Mouse (Mus musculus) testis, postnatal 14 days (tissue): Measurements from ENCODE around the gene Necap2.

Experiments used
- DNase-seq: peaks from one replicate; pipeline ENCODE4 v3.0.0; 2021; ENCODE audit warnings: low spot score

Necap2 gene

GRCm38 (mm10) chr4:141073661-141074060 lies 4.5 kb downstream of the Necap2 start:
- DNase-seq, result no peak

DNA sequence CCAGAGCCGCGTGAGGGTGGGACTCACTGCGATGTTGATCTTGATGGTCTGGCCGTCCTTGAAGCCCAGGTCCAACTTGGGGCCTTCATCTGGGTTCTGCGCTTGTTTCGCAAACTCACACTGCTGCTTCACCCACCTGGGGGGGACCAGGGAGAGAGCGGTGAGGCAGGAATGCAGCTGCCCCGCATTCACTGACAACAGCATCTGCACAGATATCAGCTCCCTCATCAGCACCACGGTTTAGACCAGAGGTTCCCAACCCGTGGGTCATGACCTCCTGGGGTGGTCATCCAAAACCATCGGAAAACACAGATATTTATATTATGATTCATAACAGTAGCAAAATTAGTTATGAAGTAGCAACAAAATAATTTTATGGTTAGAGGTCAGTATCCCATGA lies 5.7 kb downstream of the Necap2 start:
- DNase-seq, result no peak

GRCm38 (mm10) chr4:141069731-141070130 lies 8.4 kb downstream of the Necap2 start:
- no peak for DNase-seq

GRCm38 (mm10) chr4:141068655-141069054 lies 9.5 kb downstream of the Necap2 start:
- no peak for DNase-seq

DNA sequence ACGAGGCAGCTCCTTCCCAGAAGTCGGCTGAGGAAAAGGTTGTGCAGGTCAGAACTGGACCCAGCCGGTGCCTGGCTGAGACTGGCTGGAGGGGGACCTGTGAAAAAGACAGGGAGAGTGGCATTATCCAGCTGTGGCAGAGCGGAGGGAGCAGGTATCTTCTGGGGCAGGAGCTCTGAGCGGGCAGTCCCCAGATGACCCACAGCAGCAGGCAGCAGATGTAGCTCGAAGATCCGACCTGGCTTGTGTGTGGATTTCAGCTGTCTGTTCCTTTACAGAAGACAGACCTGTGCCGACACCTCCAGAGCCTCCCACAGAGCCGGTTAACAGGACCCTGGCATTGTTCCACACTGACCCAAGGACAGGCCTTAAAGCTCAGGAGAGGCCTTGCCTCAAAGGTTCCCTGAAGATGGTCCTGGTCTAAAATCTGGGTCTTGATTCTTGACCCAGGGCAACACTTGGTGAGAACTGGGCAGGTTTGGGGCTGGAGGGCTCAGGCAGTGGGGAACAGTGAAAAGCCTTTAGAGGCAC lies 10.6 kb downstream of the Necap2 start:
- no peak for DNase-seq

- no peak for DNase-seq
Observed at GRCm38 (mm10) chr4:141066709-141067515, 11.2 kb downstream of the Necap2 start.

- no peak for DNase-seq
Observed at GRCm38 (mm10) chr4:141065123-141065522, 13.0 kb downstream of the Necap2 start.

- no peak for DNase-seq
Observed at GRCm38 (mm10) chr4:141064104-141064659, 14.0 kb downstream of the Necap2 start.

DNA sequence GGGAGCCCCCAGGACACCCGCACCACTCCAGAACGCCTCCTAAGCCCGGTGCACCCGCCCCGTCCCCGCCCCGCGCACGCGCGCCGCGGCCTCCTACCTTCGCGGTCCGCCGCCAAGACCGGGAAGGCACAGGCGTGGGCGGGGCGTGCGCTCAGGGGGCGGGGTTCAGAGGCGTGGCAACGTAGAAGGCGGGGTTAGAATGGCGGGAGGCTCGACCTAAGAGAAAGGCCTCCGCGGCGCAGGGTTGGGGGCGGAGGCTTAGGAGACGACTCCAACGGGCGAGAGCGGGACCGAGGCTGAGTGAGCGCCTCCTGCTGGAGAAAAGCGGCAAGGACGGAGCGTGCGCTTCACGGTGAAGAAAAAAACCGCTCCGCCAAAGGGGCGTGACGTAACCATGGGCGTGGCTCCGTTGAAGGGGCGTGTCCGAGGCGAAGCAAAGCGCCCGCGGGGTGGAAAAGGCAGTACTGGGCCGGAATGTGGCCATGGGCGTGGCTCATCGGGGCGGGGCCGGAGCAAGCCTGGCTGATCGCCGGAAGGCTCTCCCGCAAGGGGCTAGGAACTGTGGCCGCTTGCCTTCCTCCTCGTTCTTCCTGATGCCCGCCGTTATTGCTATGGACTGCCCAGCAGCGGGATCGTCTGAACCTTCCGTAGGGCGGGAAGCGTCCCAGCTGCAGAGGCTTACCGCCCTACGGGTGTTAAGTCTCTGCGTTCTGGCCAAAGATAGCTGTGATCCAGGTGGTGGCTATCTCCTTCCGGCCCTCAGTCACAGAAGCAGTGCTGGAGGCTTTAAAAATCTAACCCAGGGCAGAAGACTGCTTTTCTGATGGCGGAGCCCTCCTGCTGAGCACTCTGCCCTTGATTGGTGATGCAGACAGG lies 17.5 kb downstream of the Necap2 start, which contains the start of gene Crocc:
Crocc (minus strand) TSS at position 125 of the 876 bp plus-strand sequence.
- peak; percentile 98 for DNase-seq

- DNase-seq, result no peak
Observed at GRCm38 (mm10) chr4:141059616-141060425, 18.3 kb downstream of the Necap2 start.

DNA sequence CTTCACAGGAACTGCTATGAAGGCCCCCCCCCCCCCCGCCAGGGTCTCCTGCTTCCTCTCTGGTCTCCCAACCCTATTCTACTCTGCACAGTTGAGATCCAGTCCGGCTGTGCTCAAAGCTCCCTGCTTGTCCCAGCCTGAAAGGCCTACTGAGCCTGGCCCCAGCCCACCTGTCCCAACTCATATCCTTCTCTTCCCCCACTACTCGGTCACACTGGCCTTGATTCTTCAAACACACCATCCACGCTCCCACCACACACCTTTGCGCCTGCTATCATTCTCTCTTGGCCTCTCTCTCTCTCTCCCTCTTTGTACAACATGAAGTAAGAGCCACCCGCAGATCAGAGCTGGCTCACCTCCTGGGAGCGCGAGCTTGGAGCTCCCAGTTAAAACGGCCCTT lies 19.3 kb downstream of the Necap2 start:
- no peak for DNase-seq

- no peak for DNase-seq
Observed at GRCm38 (mm10) chr4:141056970-141057369, 21.2 kb downstream of the Necap2 start.

DNA sequence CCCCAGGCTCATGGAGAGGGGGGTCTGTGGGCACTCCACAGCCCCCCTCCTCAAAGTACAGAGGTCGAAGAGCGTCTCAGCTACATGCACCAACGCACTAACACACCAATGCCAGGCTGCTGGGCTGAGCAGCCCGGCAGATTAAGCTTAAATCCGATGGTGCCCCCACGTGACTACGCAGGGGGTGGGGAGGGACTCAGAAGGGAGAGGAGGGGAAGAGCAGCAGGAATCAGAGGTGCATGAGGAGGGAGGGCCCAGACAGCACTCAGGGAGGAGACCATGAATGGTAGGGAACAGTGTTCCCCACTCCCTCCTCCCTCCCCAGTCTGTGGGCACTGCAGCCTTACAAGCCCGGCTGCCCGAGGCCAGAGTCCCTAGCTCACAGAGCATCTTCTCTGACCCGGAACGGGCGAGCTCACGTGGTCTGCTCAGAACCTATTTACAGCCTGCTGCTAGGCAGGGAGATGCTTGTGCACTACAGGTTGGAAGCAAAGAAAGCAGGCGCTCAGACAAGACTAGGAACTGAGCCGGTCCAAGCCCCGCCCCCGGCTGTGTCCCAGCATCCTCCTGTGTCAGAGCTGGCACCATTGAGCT lies 24.5 kb downstream of the Necap2 start:
- DNase-seq, result no peak

GRCm38 (mm10) chr4:141053138-141053537 lies 25.0 kb downstream of the Necap2 start:
- DNase-seq, result no peak

GRCm38 (mm10) chr4:141052442-141052841 lies 25.7 kb downstream of the Necap2 start:
- DNase-seq, result no peak

- no peak for DNase-seq
Observed at GRCm38 (mm10) chr4:141049476-141049835, 28.7 kb downstream of the Necap2 start.

DNA sequence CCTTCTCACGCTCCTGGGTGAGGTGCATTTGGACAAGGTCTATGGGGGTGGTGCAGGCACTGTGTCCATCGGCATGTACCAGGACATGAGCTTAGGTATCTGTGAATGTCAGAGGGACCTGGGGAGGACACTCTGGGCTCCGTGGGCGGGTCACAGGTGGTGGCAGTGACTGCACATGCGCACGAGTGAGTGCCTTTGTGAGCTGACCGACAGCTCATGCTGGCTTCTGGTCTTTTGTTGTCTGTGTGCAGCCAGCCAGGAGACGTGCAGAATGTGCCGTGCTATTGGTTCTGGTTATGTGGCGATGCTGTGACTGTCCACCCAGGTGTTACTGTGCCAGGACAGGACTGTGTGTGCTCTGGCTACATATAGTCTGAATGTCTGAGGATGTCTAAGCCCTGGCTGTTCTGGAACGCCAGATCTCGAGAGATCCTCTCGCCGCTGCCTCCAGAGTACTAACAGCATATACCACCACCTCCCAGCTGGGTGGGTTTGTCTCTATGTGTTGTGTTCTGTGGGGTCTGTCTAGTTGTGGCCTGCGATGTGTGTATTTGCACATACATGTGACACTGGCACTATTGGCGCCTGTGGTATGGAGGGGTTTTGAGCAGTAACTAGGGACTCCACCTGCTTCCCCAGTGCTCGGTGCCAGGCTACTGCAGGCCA lies 29.2 kb downstream of the Necap2 start:
- DNase-seq, result no peak

- DNase-seq, result no peak
Observed at GRCm38 (mm10) chr4:141044816-141045215, 33.3 kb downstream of the Necap2 start.

- peak; percentile 77 for DNase-seq
Observed at GRCm38 (mm10) chr4:141041117-141041516, 37.0 kb downstream of the Necap2 start.
